Mouse (Mus musculus) ovary, postnatal 36 days (tissue): Measurements from ENCODE around the gene Il31.

ENCODE experiments used
- DNase-seq: peaks from one replicate; pipeline ENCODE4 v3.0.0; 2022; ENCODE audit warnings: low spot score, mixed read lengths

Gene Il31

GRCm38 (mm10) chr5:123473817-123474216 is 15.5 kb downstream of the Il31 start:
- DNase-seq: no peak

DNA sequence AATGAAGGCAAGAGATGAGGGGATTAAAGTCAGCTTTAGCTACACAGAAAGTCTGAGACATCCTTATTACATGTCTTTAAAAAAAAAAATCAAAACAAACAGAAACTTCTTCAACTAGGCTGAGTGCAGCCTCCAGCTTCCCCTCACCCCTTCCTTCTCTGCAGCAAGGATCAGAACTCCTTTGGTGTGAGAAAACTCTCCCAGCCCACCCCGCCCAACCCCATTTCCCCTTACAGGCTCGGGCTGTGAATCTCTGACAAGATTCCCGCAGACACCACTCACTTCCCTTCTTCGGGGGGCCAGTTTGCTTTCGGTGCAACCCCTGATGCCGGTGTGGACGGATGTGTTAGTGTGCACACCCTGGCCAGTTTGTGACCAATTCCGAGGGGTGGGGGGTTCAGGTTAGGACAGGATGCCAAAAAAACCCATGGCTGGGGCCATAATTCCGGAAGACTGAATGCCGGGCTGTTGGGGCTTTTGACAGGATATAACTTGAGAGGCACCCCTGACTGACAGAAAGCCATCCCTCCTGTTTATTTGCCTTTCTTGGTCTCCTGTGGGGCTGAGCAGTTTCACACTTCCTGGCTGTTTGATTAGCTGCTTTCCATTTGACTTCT is 18.4 kb downstream of the Il31 start:
- DNase-seq: no peak

- no peak for DNase-seq
Measured at GRCm38 (mm10) chr5:123464638-123465037, 24.7 kb downstream of the Il31 start.

- DNase-seq: no peak
Measured at GRCm38 (mm10) chr5:123461420-123461819, 27.9 kb downstream of the Il31 start.

DNA sequence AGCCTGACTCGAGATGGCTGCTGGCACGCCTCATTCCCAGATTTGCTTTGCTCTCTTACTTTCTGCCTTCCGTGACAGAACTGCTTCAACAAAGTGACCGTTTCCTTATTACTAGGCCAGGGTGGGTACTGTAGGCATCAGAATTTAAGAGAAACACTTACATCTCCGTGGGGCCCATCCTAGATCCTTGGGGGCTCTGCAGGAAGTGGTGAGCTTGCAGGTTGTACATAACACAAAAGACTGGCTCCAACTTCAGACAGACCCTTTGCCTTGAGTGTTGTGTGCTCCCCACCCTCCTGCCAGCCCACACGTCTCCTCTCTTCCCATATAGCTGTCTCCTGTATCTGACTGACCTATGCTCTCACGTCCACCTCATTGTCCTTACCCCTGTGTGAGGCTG is 37.4 kb downstream of the Il31 start:
- DNase-seq: no peak

- DNase-seq: no peak
Measured at GRCm38 (mm10) chr5:123444849-123445334, 44.4 kb downstream of the Il31 start.

DNA sequence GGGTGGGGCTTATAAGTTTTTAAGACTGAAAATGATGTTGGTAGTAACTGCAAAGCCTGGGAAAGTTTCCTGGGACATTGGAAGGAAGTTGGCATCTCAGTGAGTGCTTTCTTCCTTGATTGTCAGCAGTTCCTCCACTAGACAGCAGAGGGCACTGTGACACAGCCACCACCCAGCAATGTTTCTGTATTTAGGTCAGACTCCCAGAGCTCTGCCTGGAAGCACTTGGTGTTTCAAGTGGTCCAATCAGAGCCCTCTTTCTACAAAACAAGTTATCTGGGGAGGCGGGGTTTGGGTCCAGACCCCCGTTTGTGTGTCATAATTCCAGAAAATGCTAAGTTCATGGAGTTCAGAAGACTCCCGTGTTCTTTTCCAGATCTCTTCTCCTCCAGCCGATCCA is 45.2 kb downstream of the Il31 start:
- DNase-seq: peak; percentile 55

GRCm38 (mm10) chr5:123442283-123442682 is 47.0 kb downstream of the Il31 start:
- no peak for DNase-seq

- no peak for DNase-seq
Measured at GRCm38 (mm10) chr5:123440664-123441063, 48.6 kb downstream of the Il31 start.

GRCm38 (mm10) chr5:123439941-123440340 is 49.3 kb downstream of the Il31 start:
- DNase-seq: peak; percentile 26

GRCm38 (mm10) chr5:123439312-123439711 is 50.0 kb downstream of the Il31 start:
- DNase-seq: no peak

DNA sequence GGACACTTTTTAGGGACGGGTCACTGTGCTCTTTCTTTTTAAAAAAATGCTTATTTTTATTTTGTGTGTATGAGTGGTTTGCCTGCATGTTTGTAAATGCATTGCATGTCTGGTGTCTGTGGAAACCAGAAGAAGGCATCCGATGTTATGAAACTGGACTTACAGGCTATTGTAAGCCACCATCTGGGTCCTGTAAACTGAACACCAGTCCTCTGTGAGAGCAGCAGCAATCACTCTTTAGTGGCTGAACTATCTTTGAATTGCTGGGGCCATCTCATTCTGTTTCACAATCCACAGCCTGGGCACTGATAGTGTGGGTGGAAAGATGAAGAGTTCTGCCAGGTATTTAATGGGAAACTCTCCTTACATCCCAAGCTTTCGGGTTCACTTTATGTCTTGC is 50.9 kb downstream of the Il31 start:
- no peak for DNase-seq

DNA sequence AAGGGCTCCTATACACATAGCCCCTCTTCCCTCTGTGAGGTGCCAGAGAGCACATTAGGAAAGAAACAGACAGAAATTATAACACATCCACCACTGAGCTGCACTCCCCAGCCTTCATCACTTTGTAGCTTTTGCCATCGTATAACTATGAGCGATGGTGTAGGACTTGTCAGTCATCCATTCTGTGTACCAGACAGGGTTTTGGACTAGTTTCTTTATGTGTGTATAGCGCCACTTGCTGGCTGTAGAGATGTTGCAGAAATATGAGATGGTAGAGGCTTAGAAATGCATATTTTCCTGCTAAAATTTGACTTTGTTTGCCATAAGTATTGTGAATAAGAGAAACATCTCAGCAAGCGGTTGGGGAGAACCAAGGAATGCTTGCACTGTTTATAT is 52.5 kb downstream of the Il31 start:
- no peak for DNase-seq

- DNase-seq: no peak
Measured at GRCm38 (mm10) chr5:123436071-123436779, 53.1 kb downstream of the Il31 start.

DNA sequence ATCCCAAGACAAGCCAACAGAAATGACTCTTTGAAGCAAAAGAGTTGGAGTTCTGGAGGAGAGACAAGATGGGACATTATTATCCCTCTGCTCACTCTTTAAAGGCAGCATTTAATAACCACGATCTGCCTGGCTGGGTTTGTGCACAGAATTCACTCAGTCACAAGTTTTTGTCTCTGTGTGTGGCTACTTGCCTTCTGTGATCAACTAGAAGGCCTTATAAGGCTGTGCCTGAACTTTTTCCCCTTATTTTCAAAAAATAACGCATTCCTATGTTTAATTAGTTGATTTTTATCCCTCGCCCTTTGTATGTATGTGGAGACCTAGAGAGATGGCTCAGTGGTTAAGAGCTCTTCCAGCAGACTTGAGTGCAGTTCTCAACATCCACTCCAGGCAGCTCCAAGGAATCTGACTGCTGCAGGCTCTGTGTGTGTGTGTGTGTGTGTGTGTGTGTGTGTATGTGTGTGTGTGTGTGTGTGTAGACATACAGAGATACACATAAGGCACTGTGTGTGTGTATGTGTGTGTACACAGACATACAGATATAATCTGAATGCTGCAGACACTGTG is 56.9 kb downstream of the Il31 start:
- no peak for DNase-seq

- DNase-seq: no peak
Measured at GRCm38 (mm10) chr5:123431524-123432304, 57.6 kb downstream of the Il31 start.
